Mouse (Mus musculus): ENCODE measurements around the gene Draxin. TPM values are rescaled to one million over a fixed set of nuclear protein-coding genes. Genes with fewer than 3 reads are reported as not detected.

Gene Draxin
- total RNA-seq, 2 experiments from 2014 or later, result 0.83 to 1.0 TPM

DNA sequence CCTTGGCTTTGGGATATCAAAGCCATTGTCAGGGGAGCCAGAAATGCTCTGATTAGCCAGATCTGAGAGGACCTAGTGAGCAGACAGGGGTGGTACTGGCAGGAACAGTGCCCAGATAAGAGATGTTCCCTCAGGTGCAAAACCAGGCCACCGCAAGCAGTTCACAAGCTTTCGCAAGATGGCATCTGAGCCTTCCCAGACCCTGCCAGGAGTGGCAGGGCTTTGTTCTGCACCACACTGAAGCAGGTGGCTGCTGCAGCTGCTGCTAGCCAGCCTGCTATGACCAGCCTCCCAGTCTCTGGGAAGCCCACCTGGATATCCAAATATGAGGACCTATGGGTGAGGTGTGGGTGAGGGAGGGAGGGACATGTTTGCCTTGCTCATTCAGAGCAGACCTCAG, 32.6 kb downstream of the Draxin start:
- Histone ChIP-seq H3K4me3 (no peak overlapping the region), H3K27ac (no peak overlapping the region)
- no peak for DNase-seq (ENCODE audit: low spot score in 2 of 2)
- no peak for TF ChIP-seq CTCF (conservative IDR thresholded peaks at IDR 0.05)

DNA sequence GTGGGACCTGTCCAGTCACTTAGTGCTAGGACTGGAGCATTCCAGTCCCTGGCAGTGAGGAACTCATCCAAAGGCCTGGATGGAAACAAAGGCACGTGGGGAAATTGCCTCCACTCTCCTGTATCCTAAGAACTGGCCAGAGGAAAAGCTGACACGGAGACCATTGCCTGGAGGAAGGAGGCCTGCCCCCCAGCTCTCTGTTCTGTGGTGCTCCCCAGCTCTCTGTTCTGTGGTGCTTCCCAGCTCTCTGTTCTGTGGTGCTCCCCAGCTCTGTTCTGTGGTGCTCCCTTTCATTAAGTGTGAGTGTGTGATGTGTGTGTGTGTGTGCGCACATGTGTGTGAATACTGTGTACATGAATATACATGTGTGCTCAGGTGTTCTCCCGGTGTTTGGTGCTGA, 35.4 kb downstream of the Draxin start:
- Histone ChIP-seq H3K4me3 (no peak overlapping the region), H3K27ac (no peak overlapping the region)
- TF ChIP-seq CTCF (conservative IDR thresholded peaks at IDR 0.05), result no peak
- DNase-seq (ENCODE audit: low spot score in 2 of 2), result no peak

DNA sequence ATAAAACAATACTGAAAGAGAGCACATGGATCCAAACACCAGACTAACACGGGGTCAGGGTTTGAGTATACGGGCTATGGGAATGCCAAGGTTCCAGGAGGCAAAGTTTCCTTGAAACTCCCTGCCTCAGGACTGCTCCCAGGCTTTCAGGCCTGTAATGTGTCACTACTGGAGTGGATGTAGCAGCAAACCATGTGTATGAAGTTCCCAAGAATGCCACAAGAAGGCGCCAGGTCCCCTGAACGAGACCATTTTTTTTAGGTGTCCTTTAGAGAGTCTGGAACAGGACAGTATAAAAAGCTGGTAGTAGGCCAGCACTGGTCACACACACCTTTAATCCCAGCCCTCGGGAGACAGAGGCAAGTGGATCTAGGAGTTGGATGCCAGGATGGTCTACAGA, 36.3 kb downstream of the Draxin start:
- no peak overlapping the region for H3K27ac ChIP-seq
- no peak for DNase-seq (ENCODE audit: low spot score in 2 of 2)
- TF ChIP-seq CTCF (conservative IDR thresholded peaks at IDR 0.05), result peak; percentile 32
- H3K4me3 ChIP-seq, result no peak overlapping the region

DNA sequence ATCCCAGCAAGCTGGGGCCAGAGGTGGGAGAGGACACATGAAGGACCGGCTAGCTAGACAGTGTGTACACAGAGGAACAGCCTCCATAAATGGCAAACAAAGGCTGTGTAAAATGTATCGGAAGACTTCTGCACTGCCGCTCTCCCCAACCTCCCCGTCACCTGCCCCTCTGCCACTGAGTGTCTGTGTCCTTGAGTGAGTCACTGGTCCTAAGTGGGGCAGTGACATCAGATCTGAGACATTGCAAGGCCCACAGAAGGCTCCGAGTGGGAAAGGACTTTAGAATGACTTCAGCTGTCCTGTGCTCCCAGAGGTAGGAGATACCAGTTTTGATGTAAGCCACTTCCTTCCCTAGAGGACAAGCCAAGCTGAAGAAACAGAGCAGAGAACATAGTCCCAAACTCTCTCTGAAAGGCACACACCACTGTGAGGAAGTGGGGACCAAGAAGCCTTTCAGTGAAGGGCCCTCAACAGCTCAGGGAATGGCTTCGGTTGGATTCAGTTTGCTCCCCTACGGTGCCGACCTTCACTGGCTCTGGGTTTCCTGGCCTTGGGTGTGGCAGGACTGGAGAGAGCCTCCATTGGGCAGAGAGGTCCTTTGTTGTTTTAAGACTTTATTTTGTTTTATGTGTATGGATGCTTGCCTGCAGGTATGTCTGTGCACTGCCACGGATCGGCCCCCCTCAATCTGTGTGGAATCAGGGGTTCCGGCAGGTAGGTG, 37.8 kb downstream of the Draxin start:
- Histone ChIP-seq H3K27ac (no peak overlapping the region), H3K4me3 (no peak overlapping the region)
- no peak for DNase-seq (ENCODE audit: low spot score in 2 of 2)
- no peak for TF ChIP-seq CTCF (conservative IDR thresholded peaks at IDR 0.05)

DNA sequence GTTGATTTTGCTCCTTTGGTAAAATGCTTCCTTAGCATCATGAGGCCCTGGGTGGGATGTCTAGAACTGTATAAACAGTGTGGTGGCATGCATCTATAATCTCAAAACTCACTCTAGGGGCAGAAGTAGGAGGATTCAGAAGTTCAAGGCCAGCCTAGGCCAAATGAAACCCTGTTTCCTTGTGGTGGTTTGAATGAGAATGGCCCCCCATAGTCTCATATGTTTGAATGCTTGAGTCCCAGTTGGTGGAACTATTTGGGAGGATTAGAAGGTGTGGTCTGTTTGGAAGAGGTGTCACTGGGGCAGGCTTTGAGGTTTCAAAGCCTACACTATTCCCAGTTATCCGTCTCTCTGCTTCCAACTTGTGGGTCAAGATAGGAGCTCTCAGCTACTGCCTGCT, 39.3 kb downstream of the Draxin start:
- no peak for TF ChIP-seq CTCF (conservative IDR thresholded peaks at IDR 0.05)
- no peak overlapping the region for H3K4me3 ChIP-seq
- DNase-seq (ENCODE audit: low spot score in 2 of 2), result no peak

DNA sequence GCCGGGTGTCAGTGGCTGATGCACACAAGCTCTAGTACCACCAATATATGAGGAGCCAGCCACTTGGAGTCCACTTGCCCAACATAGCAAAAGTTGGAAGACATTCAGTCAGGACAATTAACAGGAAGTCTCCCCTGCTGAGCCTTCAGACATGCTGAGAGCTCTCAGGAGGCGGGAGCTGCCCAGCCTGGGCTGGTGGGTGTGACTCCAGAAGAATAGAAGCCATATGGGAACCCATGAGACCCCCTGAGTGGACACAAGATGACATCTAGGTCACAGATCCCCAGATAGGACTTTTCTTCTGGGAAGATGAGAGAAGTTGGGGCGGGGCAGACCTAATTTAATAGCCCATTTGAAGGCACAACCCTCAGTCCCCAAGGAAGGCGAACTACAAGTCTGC, 41.3 kb downstream of the Draxin start:
- DNase-seq (ENCODE audit: low spot score in 2 of 2), result no peak
- no peak overlapping the region for H3K4me3 ChIP-seq
- H3K27ac ChIP-seq, result peak overlapping the region; percentile 85
- TF ChIP-seq CTCF (conservative IDR thresholded peaks at IDR 0.05), result no peak

More for the DNA sequence above, 39.3 kb downstream of the Draxin start:
- H3K27ac ChIP-seq, result no peak overlapping the region

DNA sequence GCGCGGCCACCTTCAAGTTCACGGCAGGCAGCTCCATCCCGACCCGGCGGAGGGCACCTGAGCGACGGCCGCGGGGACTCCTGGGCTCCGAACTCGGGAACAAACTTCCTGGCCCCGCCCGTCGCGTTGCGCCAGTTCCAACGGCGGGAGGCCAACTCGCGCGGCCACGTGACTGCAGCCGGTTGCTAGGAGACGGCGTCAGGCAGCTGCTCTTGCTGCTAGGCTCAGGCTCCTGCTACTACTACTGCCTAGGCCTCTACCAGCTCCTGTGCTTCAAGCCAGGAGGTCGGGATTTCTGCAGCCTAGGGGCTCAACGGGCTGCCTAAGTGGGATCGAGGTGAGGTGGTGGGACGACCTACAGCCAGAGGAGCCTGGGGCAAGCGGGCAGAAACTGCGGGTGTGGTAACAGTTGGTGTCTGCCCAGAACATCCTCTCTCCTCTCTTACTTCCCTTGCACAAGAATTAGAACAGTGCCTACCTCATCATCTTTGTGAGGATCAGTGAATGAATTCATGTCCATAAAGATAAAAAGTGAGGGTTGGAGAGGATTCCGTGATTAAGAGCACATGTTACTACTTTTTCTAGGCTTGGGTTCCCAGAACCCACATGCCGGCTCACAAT, 42.5 kb downstream of the Draxin start, which contains the start of gene Agtrap:
Gene Agtrap (minus strand): TSS at position 125 of the 621 bp plus-strand sequence.
- peak; percentile 93 to 94 for DNase-seq (ENCODE audit: low spot score in 2 of 2)
- no peak for TF ChIP-seq CTCF (conservative IDR thresholded peaks at IDR 0.05)
- H3K27ac ChIP-seq, result peak within 1 kb of the TSS; percentile 85

DNA sequence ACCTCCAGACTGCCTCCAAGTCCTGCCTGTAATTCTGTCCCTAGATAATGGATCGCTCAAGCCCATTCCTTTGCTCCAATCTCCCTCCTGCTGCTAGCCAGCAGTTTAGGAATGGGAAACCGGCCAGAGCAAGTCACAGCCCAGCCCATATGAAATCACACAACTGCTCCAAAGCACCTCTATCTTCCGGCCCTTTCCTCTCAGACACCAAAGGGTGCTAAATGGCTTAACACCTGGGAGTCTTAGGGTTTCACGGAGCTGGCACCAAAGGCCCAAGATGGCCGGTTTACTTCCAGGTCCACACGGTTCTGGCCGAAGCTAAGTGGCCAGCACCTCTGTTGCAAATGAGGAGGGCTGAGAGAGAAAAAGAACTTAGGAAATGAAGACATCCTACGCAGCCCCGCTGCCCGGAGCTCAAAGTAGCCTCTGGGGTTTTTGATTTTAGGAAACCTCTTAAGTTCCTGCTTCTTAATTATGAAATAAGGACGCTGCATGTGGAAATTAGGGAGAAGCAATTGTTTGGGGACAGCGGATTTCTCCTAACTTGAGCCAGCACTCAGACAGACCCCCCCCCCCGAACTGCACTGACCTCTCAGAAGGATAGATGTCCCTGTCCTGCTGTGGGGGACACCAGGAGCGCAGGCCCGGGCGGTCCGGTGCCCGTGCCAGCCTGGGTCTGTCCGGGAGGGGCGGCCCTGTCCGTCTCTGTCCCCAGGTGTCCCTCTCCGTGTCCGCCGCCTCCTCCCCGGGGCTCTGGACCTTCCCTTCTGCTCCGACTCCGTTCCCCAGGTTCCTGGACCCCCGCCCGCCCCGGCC, 43.2 kb downstream of the Draxin start:
- Histone ChIP-seq H3K27ac (peak overlapping the region; percentile 85), H3K4me3 (peak overlapping the region; percentile 72)
- TF ChIP-seq CTCF (conservative IDR thresholded peaks at IDR 0.05), result no peak
- DNase-seq (ENCODE audit: low spot score in 2 of 2), result no peak

More for the DNA sequence above, 42.5 kb downstream of the Draxin start, which contains the start of gene Agtrap:
- H3K4me3 ChIP-seq, result peak within 1 kb of the TSS; percentile 72

DNA sequence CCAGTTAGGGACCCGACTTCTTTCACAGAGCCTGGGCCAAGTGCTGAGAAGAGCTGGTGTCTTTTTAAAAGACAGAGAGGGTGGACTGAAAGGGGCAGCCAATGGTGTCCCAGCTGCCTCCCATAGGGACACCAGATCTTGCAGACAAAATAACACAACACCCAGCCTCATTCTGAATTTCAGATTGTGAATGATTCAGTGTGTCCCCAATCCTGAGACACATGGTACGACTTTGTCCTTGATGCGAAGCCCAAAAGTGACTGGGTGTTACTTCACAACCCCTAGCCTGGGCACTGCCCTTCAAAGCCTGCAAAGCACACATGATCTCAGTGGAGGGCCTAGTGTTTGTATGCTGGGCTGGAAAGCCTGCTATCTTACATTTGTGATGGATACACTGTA, 44.6 kb downstream of the Draxin start:
- TF ChIP-seq CTCF (conservative IDR thresholded peaks at IDR 0.05), result no peak
- Histone ChIP-seq H3K4me3 (no peak overlapping the region), H3K27ac (no peak overlapping the region)
- DNase-seq (ENCODE audit: low spot score in 2 of 2), result no peak

DNA sequence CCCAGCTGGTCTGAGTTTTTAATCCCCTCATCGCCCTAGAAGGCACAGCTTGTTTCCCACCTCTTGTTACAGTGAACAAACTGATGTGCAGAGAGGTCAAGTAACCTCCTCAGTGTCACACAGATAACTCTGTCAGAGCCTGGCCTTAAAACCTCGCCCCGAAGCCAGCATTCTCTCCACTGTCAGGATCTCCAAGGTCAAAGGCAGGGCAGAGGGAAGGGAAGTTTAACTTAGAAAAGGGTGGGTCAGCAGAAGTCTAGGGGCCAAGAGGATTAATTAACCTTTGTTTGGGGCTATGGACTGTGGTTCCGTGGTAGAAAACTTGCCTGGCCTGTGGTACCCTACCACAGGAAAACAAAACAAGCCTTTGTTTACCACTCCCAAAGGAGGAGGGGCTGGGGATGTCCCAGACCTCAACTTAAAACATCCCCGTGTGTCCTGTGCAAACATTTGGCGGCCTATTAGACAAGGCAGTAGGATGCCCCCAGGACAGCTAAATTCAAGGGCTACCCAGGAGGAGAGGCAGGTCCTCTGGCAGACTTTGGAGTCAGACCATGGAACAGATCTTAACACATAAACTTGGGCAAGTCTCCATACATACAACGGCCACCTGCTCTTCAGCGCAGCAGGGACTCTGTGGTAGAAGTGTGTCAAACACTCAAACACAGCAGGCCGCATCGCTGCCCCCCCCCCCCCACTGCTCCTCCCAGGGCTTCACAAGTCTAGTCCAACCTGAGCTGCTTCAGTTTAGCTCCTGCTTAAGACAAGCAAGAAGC, 45.2 kb downstream of the Draxin start:
- no peak for TF ChIP-seq CTCF (conservative IDR thresholded peaks at IDR 0.05)
- Histone ChIP-seq H3K27ac (no peak overlapping the region), H3K4me3 (no peak overlapping the region)
- DNase-seq (ENCODE audit: low spot score in 2 of 2), result no peak

DNA sequence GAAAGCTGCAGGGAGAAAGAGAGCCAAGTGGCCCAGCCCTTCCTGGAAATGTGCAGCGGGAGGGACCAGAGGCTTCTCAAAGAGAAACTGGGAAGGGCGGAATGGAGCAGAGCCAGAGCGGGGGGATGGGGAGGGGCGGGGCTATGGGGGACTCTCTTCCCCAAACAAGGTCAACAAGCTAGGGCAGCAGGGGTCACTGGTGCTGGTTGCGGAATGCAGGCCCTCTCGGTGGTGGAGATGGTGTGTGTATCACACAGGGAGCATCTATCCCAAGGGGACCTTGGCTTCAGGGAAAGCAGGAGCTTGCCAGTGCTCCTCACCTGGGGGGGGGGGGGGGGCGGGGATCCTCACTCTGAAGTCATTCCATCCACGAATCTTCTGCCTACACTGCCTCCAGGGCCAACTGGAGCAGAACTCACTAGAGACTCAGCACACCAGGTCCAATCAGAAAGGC, 46.2 kb downstream of the Draxin start:
- TF ChIP-seq CTCF (conservative IDR thresholded peaks at IDR 0.05), result no peak
- Histone ChIP-seq H3K4me3 (no peak overlapping the region), H3K27ac (no peak overlapping the region)
- DNase-seq (ENCODE audit: low spot score in 2 of 2), result no peak

DNA sequence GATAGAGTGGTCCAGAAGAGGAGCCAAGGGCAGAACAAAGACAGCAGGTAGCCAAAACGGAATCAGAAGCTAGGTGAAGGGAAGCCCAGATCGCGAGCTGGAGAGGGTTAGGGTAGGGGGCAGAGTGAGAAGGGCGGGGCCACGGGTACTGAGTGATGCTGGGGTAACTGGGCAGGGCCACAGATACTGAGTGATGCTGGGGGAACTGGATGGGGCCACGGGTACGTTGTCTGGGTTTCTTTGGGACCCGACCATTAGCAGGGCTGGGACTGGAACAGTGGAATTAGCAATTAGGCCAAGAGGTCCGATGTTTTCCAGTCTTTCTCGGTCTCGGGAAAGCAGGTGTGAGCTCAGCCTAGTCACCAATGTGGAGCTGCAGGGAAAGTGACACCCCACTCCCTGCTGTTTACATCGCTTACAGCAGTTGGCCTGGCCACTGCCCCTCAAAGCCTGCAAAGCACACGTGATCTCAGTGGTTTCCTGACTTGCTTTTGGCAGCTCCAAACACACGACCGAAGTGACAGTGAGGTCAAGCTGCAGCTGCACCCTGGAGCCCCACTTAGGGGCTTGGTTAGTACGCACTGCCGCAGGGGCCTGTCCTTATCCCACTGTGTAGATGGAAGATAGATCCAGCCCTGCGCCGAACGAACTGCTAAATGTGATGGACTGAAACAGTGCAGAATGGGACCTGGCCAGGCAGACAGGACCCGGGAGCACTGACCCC, 47.2 kb downstream of the Draxin start:
- Histone ChIP-seq H3K27ac (no peak overlapping the region), H3K4me3 (no peak overlapping the region)
- no peak for TF ChIP-seq CTCF (conservative IDR thresholded peaks at IDR 0.05)
- no peak for DNase-seq (ENCODE audit: low spot score in 2 of 2)

All from layer of hippocampus, adult 2 months (tissue).